Mouse (Mus musculus) megakaryocyte, embryonic 14.5 days (primary cell): ENCODE measurements around the gene Dennd1c.

Experiments used
- FLI1 ChIP-seq: IDR thresholded peaks from 2 replicates; pipeline ENCODE4 v1.6.1; 2012; ENCODE audit warnings: low read length, inconsistent platforms, mixed read lengths
- GATA1 ChIP-seq: IDR thresholded peaks from 3 replicates; pipeline ENCODE4 v1.6.1; 2012; ENCODE audit warnings: mixed read lengths, low read length, inconsistent platforms, borderline replicate concordance

DNA sequence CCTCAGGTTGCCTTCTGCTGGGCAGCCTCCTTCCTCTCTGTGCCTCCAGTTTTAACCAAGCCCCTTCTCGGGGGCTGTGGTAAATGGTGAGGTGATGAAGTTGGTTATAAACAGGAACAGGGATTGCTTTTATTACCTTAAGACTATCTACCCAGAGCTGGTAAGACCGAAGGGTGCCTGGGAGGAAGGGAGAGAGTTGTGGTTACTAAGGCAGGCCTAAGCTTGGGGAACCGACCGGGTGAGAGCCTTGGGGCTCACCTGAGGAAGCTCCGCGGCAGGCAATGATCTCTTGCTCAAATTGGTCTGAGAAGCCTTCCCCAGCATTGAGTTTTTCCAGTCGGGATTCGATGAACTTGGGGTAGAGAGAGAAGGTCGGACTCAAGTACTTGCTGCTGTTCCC, 8.0 kb downstream of the Dennd1c start:
- TF ChIP-seq GATA1 (no peak), FLI1 (no peak)
